9 mouse cellular contexts compared by ENCODE assay signal in genomic region chr9:96989389-96989990, GRCm38 (mm10). TPM values are rescaled to one million over a fixed set of nuclear protein-coding genes. Genes with fewer than 3 reads are reported as not detected.
DNase-seq lines count a peak whose midpoint lies in the region; ATAC-seq and TF ChIP-seq lines count a peak whose summit lies in the region.
"Had no signal": no experiment of that assay in that cellular context is flagged by ENCODE, and none has a peak within 500 bp of the region (broad histone marks: within the 10 kb centered on the region; RNA-seq: fewer than 3 reads in every experiment).

No protein-coding gene starts in this region.

- no peaks in the 10 kb centered on the region for H3K27me3 ChIP-seq in ES-Bruce4 (ENCODE audit: control insufficient read depth, insufficient read depth, low read length, poor library complexity, severe bottlenecking)
- H3K27me3 ChIP-seq in heart, embryonic 10.5 days (ENCODE audit: insufficient read depth, poor library complexity, severe bottlenecking) = no peaks in the 10 kb centered on the region
- H3K27me3 ChIP-seq in limb, embryonic 14.5 days (ENCODE audit: control insufficient read depth, insufficient read depth, low read length) = no peaks in the 10 kb centered on the region

- TF ChIP-seq EP300 in ES-Bruce4 (IDR thresholded peaks at IDR 0.05; ENCODE audit: insufficient read depth, low read depth, low read length) = peak; percentile 63; the same call in 1 of the 2 replicates

- WGBS in heart, embryonic 10.5 days = 39% methylated on average over 10 of the region's 10 CpGs
- WGBS in limb, embryonic 14.5 days = 43% methylated on average over 10 of the region's 10 CpGs

- TF ChIP-seq CTCF in ES-Bruce4 (IDR thresholded peaks at IDR 0.05; ENCODE audit: low read depth, low read length) = no peak
- TF ChIP-seq CTCF in brain, embryonic 14.5 days (IDR thresholded peaks at IDR 0.05; ENCODE audit: borderline replicate concordance, extremely low read depth, insufficient read depth, insufficient read length) = no peak

- no peak for TF ChIP-seq POLR2A in ES-Bruce4 (IDR thresholded peaks at IDR 0.05; ENCODE audit: insufficient read depth, low read length)
- TF ChIP-seq POLR2A in brain, embryonic 14.5 days (IDR thresholded peaks at IDR 0.05; ENCODE audit: borderline replicate concordance, extremely low read depth, insufficient read depth, insufficient read length, poor library complexity, severe bottlenecking) = no peak
- no peak for TF ChIP-seq POLR2A in limb, embryonic 14.5 days (IDR thresholded peaks at IDR 0.05; ENCODE audit: borderline replicate concordance, extremely low read depth, insufficient read depth, insufficient read length)

- no peaks in the 10 kb centered on the region for H3K4me1 ChIP-seq in ES-Bruce4 (ENCODE audit: control insufficient read depth, insufficient read depth, low read length)
- H3K4me1 ChIP-seq in heart, embryonic 10.5 days = peaks cover 94% of the 10 kb centered on the region
- peaks cover 31% of the 10 kb centered on the region for H3K4me1 ChIP-seq in limb, embryonic 14.5 days (ENCODE audit: control insufficient read depth, insufficient read depth, low read length)

- H3K9me3 ChIP-seq in ES-Bruce4 (replicated peaks; ENCODE audit: control insufficient read depth, insufficient read depth, low read length, poor library complexity, severe bottlenecking) = no peaks in the 10 kb centered on the region
- no peaks in the 10 kb centered on the region for H3K9me3 ChIP-seq in heart, embryonic 10.5 days
- H3K9me3 ChIP-seq in limb, embryonic 14.5 days (ENCODE audit: control insufficient read depth, low read length) = no peaks in the 10 kb centered on the region

- H3K27ac ChIP-seq in ES-Bruce4 (ENCODE audit: insufficient read depth, low read length) = no peak overlapping the region
- H3K27ac ChIP-seq in heart, embryonic 10.5 days = peak overlapping the region; percentile 8
- no peak overlapping the region for H3K27ac ChIP-seq in limb, embryonic 14.5 days (replicated peaks; ENCODE audit: low read depth, low read length)

- H3K9ac ChIP-seq in ES-Bruce4 (ENCODE audit: low read depth, poor library complexity, severe bottlenecking) = no peak overlapping the region
- no peak overlapping the region for H3K9ac ChIP-seq in limb, embryonic 14.5 days (ENCODE audit: low read depth, low read length, severe bottlenecking)

- peak; percentile 50 for ATAC-seq in limb, embryonic 14.5 days (ENCODE audit: low FRiP score, low read depth)
- ATAC-seq in monocyte, adult 5-6 weeks (replicated peaks; ENCODE audit: insufficient number of reproducible peaks, low FRiP score, low TSS enrichment, poor library complexity, severe bottlenecking) = no peak

- no peak overlapping the region for H3K4me3 ChIP-seq in ES-Bruce4 (ENCODE audit: low read depth, low read length)
- no peak overlapping the region for H3K4me3 ChIP-seq in heart, embryonic 10.5 days
- no peak overlapping the region for H3K4me3 ChIP-seq in limb, embryonic 14.5 days (replicated peaks; ENCODE audit: low read length)

- H3K36me3 ChIP-seq in ES-Bruce4 (ENCODE audit: control insufficient read depth, insufficient read depth, low read length, poor library complexity, severe bottlenecking) = no peaks in the 10 kb centered on the region
- no peaks in the 10 kb centered on the region for H3K36me3 ChIP-seq in heart, embryonic 10.5 days
- no peaks in the 10 kb centered on the region for H3K36me3 ChIP-seq in limb, embryonic 14.5 days (ENCODE audit: control insufficient read depth, insufficient read depth, low read length)

- DNase-seq in brain, embryonic 14.5 days (ENCODE audit: low read depth) = peak; percentile 68
- DNase-seq in heart, embryonic 10.5 days (ENCODE audit: low spot score) = no peak
- no peak for DNase-seq in limb, embryonic 14.5 days (ENCODE audit: low spot score)
- no peak for DNase-seq in adrenal gland, postnatal 10 days
- no peak for DNase-seq in adrenal gland, adult 8-10 months
- DNase-seq in frontal cortex, adult 2 months (ENCODE audit: extremely low spot score in 1 of 2, low spot score in 1 of 2) = no peak
- DNase-seq: right cerebral cortex, postnatal 14 days had no signal

- no peak overlapping the region for H3K4me2 ChIP-seq in limb, embryonic 14.5 days (replicated peaks; ENCODE audit: low read depth, low read length, severe bottlenecking)

RNA-seq across cellular contexts. Expression of gene Spsb4, which starts 29.2 kb away (rescaled TPM):
- polyA plus RNA-seq in ES-Bruce4 (2011; ENCODE audit: insufficient read depth, insufficient read length, low read depth, missing spikeins) = 1.9 and 2.6 TPM in 2 replicates
- polyA plus RNA-seq in brain, embryonic 14.5 days (2012; rRNA removed) = 24.8 and 28.6 TPM in 2 replicates
- 53.5 and 66.5 TPM in 2 replicates for polyA plus RNA-seq in heart, embryonic 10.5 days (2016; fragmentation: Nextera tagmentation; extraction: Ambion mirVana)
- 19.9 and 26.6 TPM in 2 replicates for polyA plus RNA-seq in limb, embryonic 14.5 days (2012; rRNA removed)
- polyA plus RNA-seq in limb, embryonic 14.5 days (2014; fragmentation: Nextera tagmentation; extraction: Ambion mirVana) = 28.4 and 29.2 TPM in 2 replicates
- total RNA-seq in adrenal gland, postnatal 10 days (2021) = 1 to 10 TPM; 1.5 to 3.5 TPM
- total RNA-seq in monocyte, adult 5-6 weeks (2017) = not detected in 3 replicates
- total RNA-seq in adrenal gland, adult 8-10 months (2022) = under 1 TPM; 0.74 to 0.98 (median 0.85) TPM
- polyA plus RNA-seq in frontal cortex, adult 2 months (2012; rRNA removed) = 9.1 and 11.9 TPM in 2 replicates
